Mouse (Mus musculus) layer of hippocampus, adult 6 months (tissue): ENCODE data around the gene Lrrc2. TPM values are rescaled to one million over a fixed set of nuclear protein-coding genes. Genes with fewer than 3 reads are reported as not detected.

Experiments used
- long read RNA-seq, 2 experiments: library from polyadenylated mRNA; unstranded; transcript quantifications; one replicate each; pipeline ENCODE4 v2.0.0; 2019 to 2020
- microRNA-seq: library from miRNA; unstranded; fragments of <30 nt; microRNA quantifications from one replicate; pipeline ENCODE4 v1.2.0, GENCODE M21; 2020
- polyA plus RNA-seq: library from polyadenylated mRNA; unstranded; fragments of <200 nt; fragmentation: Nextera tagmentation; gene quantifications from 2 replicates; pipeline ENCODE4 v1.2.3, GENCODE M21; 2021

The Lrrc2 gene
- polyA plus RNA-seq, result 3.2 and 3.9 TPM in 2 replicates
- long read RNA-seq, experiment 1, partial matches to known transcripts, result 2 of 8 reads
- long read RNA-seq, experiment 1, other reads (novel, unspliced or antisense), result 6 of 8 reads
- long read RNA-seq, experiment 2, partial matches to known transcripts, result 0 of 19 reads
- long read RNA-seq, experiment 2, other reads (novel, unspliced or antisense), result 19 of 19 reads

DNA sequence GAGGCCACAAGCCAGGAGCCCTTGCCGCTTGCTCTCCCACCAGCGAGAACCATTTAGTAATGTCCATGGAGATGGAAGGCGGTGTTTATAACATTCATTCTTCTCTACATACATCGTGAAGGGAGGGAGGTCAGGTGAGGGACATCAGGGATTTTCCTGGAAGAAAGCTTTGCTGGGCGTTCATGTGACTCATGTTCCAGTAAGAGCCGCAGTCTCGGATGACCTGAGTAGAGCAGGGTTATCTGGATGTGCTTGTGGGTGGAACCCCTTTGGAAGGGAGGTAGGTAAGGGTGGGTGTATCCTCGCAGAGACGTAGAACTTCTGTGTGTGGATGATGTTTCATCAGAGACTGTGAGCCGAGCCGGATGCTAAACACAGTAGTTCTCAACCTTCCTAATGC lies at the start of gene Lrrc2:
Lrrc2 (plus strand) TSS at position 149 of the 400 bp plus-strand sequence.

GRCm38 (mm10) chr9:110916786-110917185 lies 34.6 kb upstream of the Lrrc2 start, which contains the start of gene Fam240a:
Gene Fam240a (minus strand): TSS chr9:110916861.

GRCm38 (mm10) chr9:110945926-110946325 lies 5.4 kb upstream of the Lrrc2 start, which contains the start of gene Tdgf1:
Gene Tdgf1 (minus strand): TSS chr9:110946158.

GRCm38 (mm10) chr9:110990204-110990603 lies 38.9 kb downstream of the Lrrc2 start, which contains the start of gene Rtp3:
Gene Rtp3 (minus strand): TSS chr9:110990583.

GRCm38 (mm10) chr9:111019022-111019421 lies 67.7 kb downstream of the Lrrc2 start, which contains the start of gene Ltf:
Gene Ltf (plus strand): TSS chr9:111019271.

Small RNAs within 50 kb of the gene (microRNA-seq; reads per million reads assigned to microRNA genes)
- gene Gm24269, result not detected

Other genes starting within 250 kb of the Lrrc2 start
- gene Myl3, start 209.7 kb upstream of the Lrrc2 start, polyA plus RNA-seq, result 0.41 and 0.43 TPM in 2 replicates
- 2.3 and 3.6 TPM in 2 replicates for gene Pth1r, start 204.4 kb upstream of the Lrrc2 start, polyA plus RNA-seq
- not detected in 2 replicates for gene Prss42, start 153.4 kb upstream of the Lrrc2 start, polyA plus RNA-seq
- gene Prss44, start 137.6 kb upstream of the Lrrc2 start, polyA plus RNA-seq, result not detected in 2 replicates
- 0.23 and 0.25 TPM in 2 replicates for gene Prss43, start 124.9 kb upstream of the Lrrc2 start, polyA plus RNA-seq
- 0.59 and 0.64 TPM in 2 replicates for gene Prss45, start 117.0 kb upstream of the Lrrc2 start, polyA plus RNA-seq
- not detected in 2 replicates for gene Prss46, start 107.0 kb upstream of the Lrrc2 start, polyA plus RNA-seq
- gene Prss50, start 93.6 kb upstream of the Lrrc2 start, polyA plus RNA-seq, result 0.94 and 3.3 TPM in 2 replicates
- 1.2 TPM in 2 replicates for gene Als2cl, start 71.7 kb upstream of the Lrrc2 start, polyA plus RNA-seq
- gene Tmie, start 71.4 kb upstream of the Lrrc2 start, polyA plus RNA-seq, result 0.95 and 2.4 TPM in 2 replicates
- not detected in 2 replicates for gene Fam240a, start 34.7 kb upstream of the Lrrc2 start, polyA plus RNA-seq
- 1.2 TPM in 2 replicates for gene Tdgf1, start 5.4 kb upstream of the Lrrc2 start, polyA plus RNA-seq
- gene Rtp3, start 39.0 kb downstream of the Lrrc2 start, polyA plus RNA-seq, result 0.28 and 0.29 TPM in 2 replicates
- gene Ltf, start 67.7 kb downstream of the Lrrc2 start, polyA plus RNA-seq, result 0.21 TPM in 1 of 2 replicates, not detected in the other
- 1.5 and 1.7 TPM in 2 replicates for gene Ccrl2, start 106.0 kb downstream of the Lrrc2 start, polyA plus RNA-seq
- 25.2 and 26.5 TPM in 2 replicates for gene Lrrfip2, start 166.0 kb downstream of the Lrrc2 start, polyA plus RNA-seq